ENCODE assay signal across 10 mouse cellular contexts in genomic region chr17:5249681-5250180, GRCm38 (mm10).
A peak's percentile ranks its signal among the peaks of the same experiment; 100 is the strongest.
DNase-seq lines count a peak whose midpoint lies in the region; ATAC-seq and TF ChIP-seq lines count a peak whose summit lies in the region.
"Had no signal": no experiment of that assay in that cellular context is flagged by ENCODE, and none has a peak within 500 bp of the region (broad histone marks: within the 10 kb centered on the region; RNA-seq: fewer than 3 reads in every experiment).

No protein-coding gene starts in this region.

- H3K9ac ChIP-seq in intestine, embryonic 14.5 days (ENCODE audit: low read length) = 0 out of 2 replicates have a peak overlapping the region, but pooled peaks have one; percentile 16
- H3K9ac ChIP-seq in intestine, postnatal 0 days (ENCODE audit: low read depth, low read length) = no peak overlapping the region
- no peak overlapping the region for H3K9ac ChIP-seq in stomach, embryonic 15.5 days
- no peak overlapping the region for H3K9ac ChIP-seq in stomach, postnatal 0 days (ENCODE audit: low read length)
- H3K9ac ChIP-seq: limb, embryonic 12.5 days; midbrain, embryonic 12.5 days had no signal

- H3K4me2 ChIP-seq in intestine, embryonic 14.5 days (ENCODE audit: low read length) = no peak overlapping the region
- no peak overlapping the region for H3K4me2 ChIP-seq in intestine, postnatal 0 days (replicated peaks; ENCODE audit: low read depth)
- H3K4me2 ChIP-seq in stomach, embryonic 15.5 days = no peak overlapping the region
- H3K4me2 ChIP-seq in stomach, postnatal 0 days (replicated peaks; ENCODE audit: low read depth) = no peak overlapping the region
- H3K4me2 ChIP-seq: limb, embryonic 12.5 days; midbrain, embryonic 12.5 days had no signal

- TF ChIP-seq CTCF in intestine, postnatal 0 days (IDR thresholded peaks at IDR 0.05; ENCODE audit: low read depth) = no peak
- TF ChIP-seq CTCF in stomach, postnatal 0 days (IDR thresholded peaks at IDR 0.05; ENCODE audit: low read depth) = no peak

- WGBS in intestine, embryonic 14.5 days = 53% methylated on average over 9 of the region's 9 CpGs
- WGBS in intestine, postnatal 0 days = 55% methylated on average over 9 of the region's 9 CpGs
- 64% methylated on average over 9 of the region's 9 CpGs for WGBS in stomach, embryonic 15.5 days
- WGBS in stomach, postnatal 0 days = 58% methylated on average over 9 of the region's 9 CpGs
- 83% methylated on average over 9 of the region's 9 CpGs for WGBS in embryonic facial prominence, embryonic 10.5 days

- peaks cover 26% of the 10 kb centered on the region for H3K4me1 ChIP-seq in intestine, embryonic 14.5 days (replicated peaks; ENCODE audit: control insufficient read depth, insufficient read depth, low read length)
- H3K4me1 ChIP-seq in intestine, postnatal 0 days (replicated peaks; ENCODE audit: control insufficient read depth, insufficient read depth, low read length) = no peaks in the 10 kb centered on the region
- peaks cover 32% of the 10 kb centered on the region for H3K4me1 ChIP-seq in stomach, embryonic 15.5 days
- H3K4me1 ChIP-seq in stomach, postnatal 0 days (replicated peaks; ENCODE audit: control insufficient read depth, insufficient read depth) = no peaks in the 10 kb centered on the region; the same call in 1 of the 2 replicates
- H3K4me1 ChIP-seq in embryonic facial prominence, embryonic 10.5 days = peaks cover 30% of the 10 kb centered on the region

- H3K4me3 ChIP-seq in intestine, embryonic 14.5 days (ENCODE audit: low read depth, low read length) = no peak overlapping the region
- H3K4me3 ChIP-seq in intestine, postnatal 0 days (ENCODE audit: low read depth, low read length) = no peak overlapping the region
- H3K4me3 ChIP-seq in stomach, embryonic 15.5 days (replicated peaks) = no peak overlapping the region
- H3K4me3 ChIP-seq in stomach, postnatal 0 days (ENCODE audit: low read depth, low read length) = no peak overlapping the region
- H3K4me3 ChIP-seq in embryonic facial prominence, embryonic 10.5 days = no peak overlapping the region
- H3K4me3 ChIP-seq: limb, embryonic 12.5 days; midbrain, embryonic 12.5 days had no signal

- peak; percentile 42 for DNase-seq in cerebellum, adult 11-12 months
- no peak for DNase-seq in cerebellum, postnatal 4 days (ENCODE audit: low spot score in 2 of 2)
- DNase-seq in intestine, embryonic 14.5 days (ENCODE audit: low spot score) = no peak
- no peak for DNase-seq in stomach, postnatal 0 days (ENCODE audit: low spot score)
- DNase-seq in gastrocnemius, postnatal 25 days = no peak
- no peak for DNase-seq in embryonic facial prominence, embryonic 10.5 days (ENCODE audit: low spot score)

- no peaks in the 10 kb centered on the region for H3K27me3 ChIP-seq in intestine, embryonic 14.5 days (replicated peaks; ENCODE audit: control insufficient read depth, insufficient read depth, low read length)
- H3K27me3 ChIP-seq in intestine, postnatal 0 days (replicated peaks; ENCODE audit: control insufficient read depth, insufficient read depth, low read length) = no peaks in the 10 kb centered on the region
- no peaks in the 10 kb centered on the region for H3K27me3 ChIP-seq in stomach, embryonic 15.5 days (replicated peaks)
- no peaks in the 10 kb centered on the region for H3K27me3 ChIP-seq in stomach, postnatal 0 days (ENCODE audit: control insufficient read depth, insufficient read depth, low read length)
- no peaks in the 10 kb centered on the region for H3K27me3 ChIP-seq in embryonic facial prominence, embryonic 10.5 days (replicated peaks; ENCODE audit: low read depth, poor library complexity, severe bottlenecking)
- H3K27me3 ChIP-seq: limb, embryonic 12.5 days had no signal

- TF ChIP-seq EP300 in stomach, postnatal 0 days (optimal IDR thresholded peaks at IDR 0.05) = no peak

- peak overlapping the region; percentile 73 for H3K27ac ChIP-seq in intestine, embryonic 14.5 days (ENCODE audit: low read depth)
- H3K27ac ChIP-seq in intestine, postnatal 0 days (ENCODE audit: low read depth, low read length) = no peak overlapping the region
- peak overlapping the region; percentile 57; the same call in 1 of the 2 replicates for H3K27ac ChIP-seq in stomach, embryonic 15.5 days
- H3K27ac ChIP-seq in stomach, postnatal 0 days (replicated peaks) = no peak overlapping the region
- H3K27ac ChIP-seq in embryonic facial prominence, embryonic 10.5 days (replicated peaks) = no peak overlapping the region
- H3K27ac ChIP-seq: midbrain, embryonic 12.5 days had no signal

- H3K9me3 ChIP-seq in intestine, embryonic 14.5 days (ENCODE audit: control insufficient read depth, low read length) = no peaks in the 10 kb centered on the region
- no peaks in the 10 kb centered on the region for H3K9me3 ChIP-seq in intestine, postnatal 0 days (ENCODE audit: control insufficient read depth)
- no peaks in the 10 kb centered on the region for H3K9me3 ChIP-seq in stomach, embryonic 15.5 days
- no peaks in the 10 kb centered on the region for H3K9me3 ChIP-seq in stomach, postnatal 0 days (ENCODE audit: control insufficient read depth, low read length)
- no peaks in the 10 kb centered on the region for H3K9me3 ChIP-seq in embryonic facial prominence, embryonic 10.5 days
- H3K9me3 ChIP-seq: limb, embryonic 12.5 days; midbrain, embryonic 12.5 days had no signal

- no peaks in the 10 kb centered on the region for H3K36me3 ChIP-seq in intestine, embryonic 14.5 days (ENCODE audit: control insufficient read depth, insufficient read depth, low read length)
- no peaks in the 10 kb centered on the region for H3K36me3 ChIP-seq in intestine, postnatal 0 days (ENCODE audit: control insufficient read depth, insufficient read depth)
- H3K36me3 ChIP-seq in stomach, embryonic 15.5 days = peaks cover 4% of the 10 kb centered on the region; the same call in 1 of the 2 replicates
- H3K36me3 ChIP-seq in stomach, postnatal 0 days (ENCODE audit: control insufficient read depth, insufficient read depth, low read length) = no peaks in the 10 kb centered on the region
- peaks cover 39% of the 10 kb centered on the region for H3K36me3 ChIP-seq in embryonic facial prominence, embryonic 10.5 days (replicated peaks)

- ATAC-seq in intestine, embryonic 14.5 days (replicated peaks; ENCODE audit: low FRiP score, low TSS enrichment, low read depth) = no peak
- no peak for ATAC-seq in intestine, postnatal 0 days
- no peak for ATAC-seq in stomach, embryonic 15.5 days (ENCODE audit: insufficient read depth, low FRiP score, low read depth)
- no peak for ATAC-seq in stomach, postnatal 0 days (ENCODE audit: low FRiP score, low TSS enrichment)

Comparison
In these comparisons a context has a peak if more than half of its experiments do, and no peak if none do; other contexts are left out.
1. H3K27ac ChIP-seq: peak in intestine, embryonic 14.5 days (single experiment) and stomach, embryonic 15.5 days (single experiment); none in intestine, postnatal 0 days (single experiment), stomach, postnatal 0 days (single experiment) and embryonic facial prominence, embryonic 10.5 days (single experiment).